Mouse (Mus musculus): ENCODE data around the gene Numb. TPM values are rescaled to one million over a fixed set of nuclear protein-coding genes. Genes with fewer than 3 reads are reported as not detected.
"Not testable (repeated sequence)": the region's sequence is repeated elsewhere in the genome, so short reads cannot be mapped to it uniquely, and the experiment has no call there.

Gene Numb
- total RNA-seq (2021), result 10 to 100 TPM; 26.9 to 27.3 TPM
- long read RNA-seq, experiment 1, transcript Numb-204 (11 exons, 3,549 nt), result major isoform, 7 of 18 reads
- long read RNA-seq, experiment 1, partial matches to known transcripts, result 5 of 18 reads
- long read RNA-seq, experiment 1, other reads (novel, unspliced or antisense), result 6 of 18 reads
- long read RNA-seq, experiment 2, partial matches to known transcripts, result 1 of 7 reads
- long read RNA-seq, experiment 2, other reads (novel, unspliced or antisense), result 6 of 7 reads

DNA sequence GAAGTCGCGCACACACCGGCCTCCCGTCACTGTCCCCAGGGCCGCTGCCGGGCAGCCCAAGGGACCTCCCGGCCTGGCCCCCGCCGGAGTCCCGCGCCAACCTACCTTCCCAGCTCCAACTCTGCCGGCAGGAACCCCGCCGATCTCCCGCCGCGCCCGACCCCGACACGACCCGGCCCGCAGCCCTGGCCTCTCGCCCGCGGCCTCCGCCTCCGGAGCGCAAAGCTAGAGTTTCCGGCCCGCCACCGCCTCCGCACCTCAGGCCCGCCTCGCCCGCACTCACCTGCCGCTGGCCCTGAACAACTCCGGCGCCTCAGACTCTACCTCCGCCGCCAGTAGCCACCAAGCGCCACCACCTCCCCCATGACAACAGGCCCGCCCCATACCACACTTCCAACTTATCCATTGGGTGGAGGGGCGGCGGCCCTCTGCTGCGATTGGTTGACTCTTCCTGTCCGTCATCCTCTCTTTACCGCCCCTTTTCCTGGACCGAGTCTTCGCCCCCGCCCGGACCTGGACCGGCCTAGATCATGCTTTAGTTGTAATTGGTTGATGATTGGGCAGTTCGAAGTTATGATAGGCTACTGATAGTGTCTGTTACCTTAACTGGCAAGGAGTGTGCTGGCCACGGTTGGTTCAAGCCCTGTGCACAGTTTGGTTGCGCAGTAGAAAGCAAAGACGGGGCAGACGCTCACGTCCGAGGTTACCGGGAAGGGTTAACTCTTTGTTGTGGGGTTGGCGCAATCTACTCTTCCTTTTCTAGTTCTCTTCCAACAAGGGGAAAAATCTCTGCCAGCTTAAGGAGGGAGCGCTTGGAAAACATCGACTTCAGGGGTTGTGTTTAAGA, at the start of gene Numb:
Gene Numb, minus strand, starts transcription at position 400 of the 847 bp plus-strand sequence.
- peak; percentile 98 to 100 for DNase-seq

DNA sequence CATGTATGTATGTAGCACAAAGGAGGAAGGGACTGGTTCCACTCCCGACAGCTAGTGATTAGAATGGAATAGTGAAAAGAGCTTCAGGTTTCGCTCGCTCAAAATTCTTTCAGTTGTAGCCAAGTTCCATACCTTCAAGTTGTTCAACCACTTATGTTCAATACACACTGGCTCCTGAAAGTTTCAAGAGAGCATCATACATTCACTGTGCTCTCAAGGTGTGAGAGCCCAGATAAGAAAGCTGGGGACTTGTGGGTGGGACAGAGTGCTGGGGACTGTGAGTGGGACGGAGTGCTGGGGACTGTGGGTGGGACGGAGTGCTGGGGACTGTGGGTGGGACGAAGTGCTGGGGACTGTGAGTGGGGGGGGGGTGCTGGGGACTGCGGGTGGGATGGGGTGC, 43.5 kb upstream of the Numb start:
- no peak for DNase-seq

DNA sequence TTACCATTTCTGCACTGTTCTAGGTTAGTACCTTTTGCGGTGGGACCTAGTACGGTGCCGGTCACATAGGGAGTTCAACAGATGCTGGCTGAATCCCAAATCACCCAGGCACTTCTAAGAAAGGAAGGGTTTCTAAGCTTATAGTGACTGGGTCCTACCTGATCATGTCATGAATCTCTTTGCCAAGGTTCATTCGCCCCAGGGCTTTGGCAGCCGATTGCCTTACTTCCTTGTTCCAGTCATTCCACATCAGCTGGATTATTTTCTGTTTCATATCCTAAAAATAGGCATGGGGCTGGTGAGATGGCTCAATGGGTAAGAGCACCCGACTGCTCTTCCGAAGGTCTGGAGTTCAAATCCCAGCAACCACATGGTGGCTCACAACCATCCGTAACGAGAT, 36.5 kb upstream of the Numb start:
- no peak for DNase-seq

DNA sequence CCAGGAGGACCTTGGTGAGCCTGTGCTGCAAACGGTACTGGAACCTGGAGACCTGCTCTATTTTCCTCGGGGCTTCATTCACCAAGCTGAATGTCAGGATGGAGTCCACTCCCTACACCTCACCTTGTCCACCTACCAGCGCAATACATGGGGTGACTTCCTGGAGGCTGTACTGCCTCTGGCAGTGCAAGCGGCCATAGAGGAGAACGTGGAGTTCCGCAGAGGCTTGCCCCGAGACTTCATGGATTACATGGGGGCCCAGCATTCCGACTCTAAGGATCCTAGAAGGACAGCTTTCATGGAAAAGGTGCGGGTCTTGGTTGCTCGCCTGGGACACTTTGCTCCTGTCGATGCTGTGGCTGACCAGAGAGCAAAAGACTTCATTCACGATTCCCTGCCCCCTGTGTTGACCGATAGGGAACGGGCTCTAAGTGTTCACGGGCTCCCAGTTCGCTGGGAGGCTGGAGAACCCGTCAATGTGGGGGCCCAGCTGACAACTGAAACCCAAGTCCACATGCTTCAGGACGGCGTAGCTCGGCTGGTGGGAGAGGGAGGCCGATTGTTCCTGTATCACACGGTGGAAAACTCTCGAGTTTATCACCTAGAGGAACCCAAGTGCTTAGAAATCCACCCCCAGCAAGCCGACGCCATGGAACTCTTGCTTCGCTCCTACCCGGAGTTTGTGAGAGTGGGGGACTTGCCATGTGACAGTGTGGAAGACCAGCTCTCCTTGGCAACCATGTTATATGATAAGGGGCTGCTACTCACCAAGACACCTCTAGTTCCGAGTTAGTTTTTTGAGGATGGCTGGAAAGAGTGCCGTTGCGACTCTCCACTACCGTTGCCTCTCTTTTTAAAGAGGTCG, 30.2 kb upstream of the Numb start:
- DNase-seq, result no peak

GRCm38 (mm10) chr12:83950840-83951701, 29.3 kb upstream of the Numb start:
- DNase-seq, result peak; percentile 21 to 34

- DNase-seq, result peak; percentile 91 to 93
Observed at GRCm38 (mm10) chr12:83950493-83950839, 28.7 kb upstream of the Numb start, which contains the start of gene Riox1. Riox1 (plus strand) TSS chr12:83950608.

- no peak for DNase-seq
Observed at GRCm38 (mm10) chr12:83949776-83950492, 28.2 kb upstream of the Numb start.

- no peak for DNase-seq
Observed at GRCm38 (mm10) chr12:83949043-83949442, 27.3 kb upstream of the Numb start.

DNA sequence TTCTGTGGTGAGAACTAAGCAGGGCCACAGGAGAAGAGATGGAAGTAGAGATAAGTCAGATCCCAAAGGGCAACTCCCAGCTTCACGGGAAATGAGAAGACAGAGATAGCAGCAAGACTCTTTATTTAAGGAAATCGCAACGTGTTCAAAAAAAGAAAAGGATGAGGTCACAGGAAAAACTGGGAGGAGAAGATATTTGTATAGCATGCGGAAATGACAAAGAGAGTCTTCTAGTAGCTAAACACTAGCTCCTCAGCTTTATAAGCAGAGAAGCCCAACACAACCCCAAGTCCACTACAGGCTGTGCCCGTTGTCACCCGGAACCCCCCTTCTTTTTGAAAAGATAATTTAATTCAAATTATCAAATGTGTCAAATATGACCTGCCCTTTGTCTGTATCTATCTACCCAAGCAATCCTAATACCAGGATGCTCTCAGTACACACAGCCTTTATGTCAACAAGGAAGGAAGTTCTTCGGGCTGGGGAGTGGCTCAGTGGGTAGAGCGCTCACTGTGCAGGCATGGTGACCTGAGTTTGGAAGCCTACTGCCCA, 25.6 kb upstream of the Numb start:
- peak in 1 of 2 experiments; percentile 65 for DNase-seq

DNA sequence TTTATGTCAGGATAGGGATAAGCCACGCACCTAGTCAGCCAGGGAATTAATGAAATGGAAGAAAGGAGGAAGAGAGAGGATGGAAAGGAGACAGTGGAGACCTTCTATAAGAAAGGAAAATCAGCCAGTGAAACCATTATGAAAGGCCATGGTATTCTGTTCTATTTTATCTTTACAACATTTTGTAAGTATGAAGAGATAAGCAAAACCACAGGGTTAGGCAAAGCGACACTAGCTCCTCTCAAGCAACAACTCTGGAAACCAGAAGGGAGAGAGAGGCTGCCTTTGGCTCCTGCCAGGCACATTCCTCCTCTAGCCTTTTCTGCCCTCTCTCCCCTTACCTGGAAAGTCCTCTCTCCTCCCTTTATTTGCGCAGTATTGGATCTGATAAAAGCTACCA, 20.2 kb upstream of the Numb start:
- no peak for DNase-seq

- DNase-seq, result peak in 1 of 2 experiments; percentile 47
Observed at GRCm38 (mm10) chr12:83940031-83940430, 18.3 kb upstream of the Numb start.

DNA sequence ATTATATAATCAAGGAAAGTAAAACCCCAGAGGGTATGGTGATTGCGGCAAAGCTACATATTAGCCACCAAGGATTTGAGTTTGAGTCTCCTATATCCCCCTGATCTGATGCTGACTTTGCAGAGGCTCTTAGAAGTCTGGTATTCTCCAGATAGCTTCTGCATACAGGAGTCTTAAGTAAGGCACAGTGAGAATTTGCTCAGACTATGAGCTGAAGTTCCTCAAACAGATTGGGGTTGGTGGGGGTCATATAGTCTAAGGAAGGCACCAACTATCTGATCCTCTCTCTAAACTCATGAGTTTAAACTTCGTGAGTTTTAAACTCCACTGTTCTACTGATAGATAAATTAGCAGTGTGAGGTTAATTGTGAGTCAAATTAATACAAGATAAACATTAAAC, 17.6 kb upstream of the Numb start:
- DNase-seq, result no peak

DNA sequence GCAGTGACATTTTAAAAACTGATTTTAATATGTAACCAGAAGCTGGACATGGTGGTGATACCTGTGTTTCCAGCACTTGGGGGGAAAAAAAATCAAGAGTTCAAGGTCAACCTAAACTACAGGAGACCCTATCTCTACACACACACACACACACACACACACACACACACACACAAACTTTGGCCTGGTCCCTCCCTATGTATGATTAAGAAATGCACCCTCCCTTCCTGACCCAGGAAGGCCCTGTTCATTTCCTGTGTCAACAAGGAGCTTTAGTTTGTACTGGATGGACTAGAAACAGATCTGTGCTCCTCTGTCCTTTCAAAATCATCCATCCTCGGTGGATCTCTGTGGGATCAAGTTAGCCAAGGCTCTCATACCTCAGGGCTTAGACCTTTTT, 16.9 kb upstream of the Numb start:
- DNase-seq, result not testable (repeated sequence)

DNA sequence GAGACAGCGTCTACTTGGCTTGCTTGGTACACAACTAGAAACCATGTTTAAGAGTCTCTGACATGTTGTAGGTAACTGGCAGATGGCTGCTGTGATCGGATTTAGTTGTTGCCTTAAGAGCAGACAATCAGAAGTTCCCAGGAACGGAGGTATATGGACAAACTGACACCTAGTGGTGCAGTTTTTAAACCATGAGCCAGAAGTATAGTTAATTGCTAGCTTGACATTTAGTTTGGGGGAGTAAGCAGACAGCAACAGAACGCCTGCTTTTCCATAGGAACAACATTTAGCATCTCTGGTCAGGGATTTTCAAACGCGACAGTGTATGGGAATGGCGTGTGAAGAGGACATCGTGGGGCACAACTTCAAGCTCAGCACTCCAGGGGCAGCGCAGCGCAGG, 15.9 kb upstream of the Numb start:
- no peak for DNase-seq

GRCm38 (mm10) chr12:83929186-83929804, 7.6 kb upstream of the Numb start:
- peak in 1 of 2 experiments; percentile 44 for DNase-seq

DNA sequence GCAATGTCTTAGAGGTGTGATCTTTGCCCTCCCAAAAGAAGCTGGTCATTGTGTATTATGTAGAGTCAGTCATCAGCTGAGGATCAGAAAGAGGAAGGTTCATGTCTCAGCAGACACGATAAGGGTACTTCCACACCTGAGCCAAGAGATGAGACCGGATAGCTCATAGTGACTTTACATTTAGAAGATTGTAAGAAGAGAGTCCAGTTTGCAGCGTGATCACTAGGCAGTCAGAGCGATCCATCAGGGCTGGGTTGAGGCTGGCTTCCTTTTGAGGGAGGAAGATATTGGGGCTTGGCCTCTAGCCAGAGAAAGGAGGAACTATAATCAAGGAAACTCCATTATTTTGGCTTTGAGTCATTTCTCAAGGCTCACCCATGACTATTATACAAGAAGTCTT, 6.0 kb upstream of the Numb start:
- peak; percentile 55 to 82 for DNase-seq

DNA sequence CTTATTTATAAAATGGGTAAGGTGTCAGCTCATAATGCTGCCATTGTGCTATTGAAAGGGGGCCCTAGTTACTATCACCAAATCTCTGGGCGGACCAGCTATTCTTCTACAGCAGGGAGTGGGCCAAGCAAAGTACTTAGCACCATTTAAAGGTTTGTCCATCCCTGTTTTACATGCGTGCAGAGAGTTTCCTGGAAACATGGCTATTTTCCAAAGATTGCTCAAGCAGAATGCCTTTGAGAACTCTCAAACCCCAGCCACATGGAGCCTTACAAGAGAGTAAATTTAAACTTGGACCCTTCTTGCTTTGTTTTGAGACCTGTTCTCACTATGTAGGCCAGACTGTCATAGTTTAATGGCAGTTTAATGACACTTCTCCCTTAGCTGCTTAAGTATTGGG, 4.3 kb upstream of the Numb start:
- DNase-seq, result peak in 1 of 2 experiments; percentile 30

- no peak for DNase-seq
Observed at GRCm38 (mm10) chr12:83925160-83925703, 3.5 kb upstream of the Numb start.

- DNase-seq, result no peak
Observed at GRCm38 (mm10) chr12:83924332-83924731, 2.6 kb upstream of the Numb start.

GRCm38 (mm10) chr12:83923486-83923859, 1.7 kb upstream of the Numb start:
- DNase-seq, result no peak

Measured in heart, adult 18-20 months (tissue).